13 mouse cellular contexts compared by ENCODE assay signal in genomic region chr14:11670847-11671246, GRCm38 (mm10).
A peak's percentile ranks its signal among the peaks of the same experiment; 100 is the strongest.
DNase-seq lines count a peak whose midpoint lies in the region; ATAC-seq lines count a peak whose summit lies in the region.
"Had no signal": no experiment of that assay in that cellular context is flagged by ENCODE, and none has a peak within 500 bp of the region (broad histone marks: within the 10 kb centered on the region; RNA-seq: fewer than 3 reads in every experiment).

No protein-coding gene starts in this region.

- no peaks in the 10 kb centered on the region for H3K36me3 ChIP-seq in forebrain, embryonic 15.5 days
- H3K36me3 ChIP-seq in midbrain, embryonic 14.5 days (ENCODE audit: control insufficient read depth, insufficient read depth, low read length): no peaks in the 10 kb centered on the region
- no peaks in the 10 kb centered on the region for H3K36me3 ChIP-seq in kidney, embryonic 15.5 days

- H3K9me3 ChIP-seq in forebrain, embryonic 15.5 days: no peaks in the 10 kb centered on the region
- no peaks in the 10 kb centered on the region for H3K9me3 ChIP-seq in midbrain, embryonic 14.5 days (ENCODE audit: control insufficient read depth, low read length)
- H3K9me3 ChIP-seq in kidney, embryonic 15.5 days (replicated peaks): no peaks in the 10 kb centered on the region

- 2% methylated on average over 6 of the region's 6 CpGs for WGBS in forebrain, embryonic 15.5 days
- WGBS in midbrain, embryonic 14.5 days: 4% methylated on average over 6 of the region's 6 CpGs
- 11% methylated on average over 6 of the region's 6 CpGs for WGBS in kidney, embryonic 15.5 days

- 0 out of 2 replicates have a peak, but pooled peaks have one; percentile 19 for ATAC-seq in forebrain, embryonic 15.5 days (replicated peaks)
- ATAC-seq in midbrain, embryonic 14.5 days (ENCODE audit: low FRiP score, low TSS enrichment): no peak
- no peak for ATAC-seq in kidney, embryonic 15.5 days (replicated peaks; ENCODE audit: low FRiP score)
- ATAC-seq: lung, postnatal 0 days had no signal

- DNase-seq in embryo, embryonic 9.5 days (ENCODE audit: extremely low spot score): peak; percentile 17
- DNase-seq in embryo, embryonic 10.5 days (ENCODE audit: low spot score): no peak
- DNase-seq in ES-CJ7 (ENCODE audit: low read depth, low spot score): peak; percentile 37
- peak; percentile 50 for DNase-seq in midbrain, embryonic 14.5 days
- no peak for DNase-seq in layer of hippocampus, adult 8-10 months (ENCODE audit: low spot score in 2 of 2)
- no peak for DNase-seq in heart, adult 8-10 months (ENCODE audit: low spot score)
- DNase-seq: heart, adult 18-20 months; kidney, postnatal 36 days; spleen, adult 18-20 months; thymus, adult 18-20 months had no signal

- H3K4me3 ChIP-seq in forebrain, embryonic 15.5 days: no peak overlapping the region
- no peak overlapping the region for H3K4me3 ChIP-seq in midbrain, embryonic 14.5 days (replicated peaks; ENCODE audit: low read depth, low read length)
- H3K4me3 ChIP-seq in kidney, embryonic 15.5 days (replicated peaks): no peak overlapping the region

- no peak overlapping the region for H3K27ac ChIP-seq in forebrain, embryonic 15.5 days (replicated peaks)
- H3K27ac ChIP-seq in midbrain, embryonic 14.5 days (replicated peaks; ENCODE audit: low read depth, low read length): no peak overlapping the region
- no peak overlapping the region for H3K27ac ChIP-seq in kidney, embryonic 15.5 days

- H3K9ac ChIP-seq in forebrain, embryonic 15.5 days (replicated peaks): no peak overlapping the region
- H3K9ac ChIP-seq in midbrain, embryonic 14.5 days (replicated peaks; ENCODE audit: low read length): 0 out of 2 replicates have a peak overlapping the region, but pooled peaks have one; percentile 4
- no peak overlapping the region for H3K9ac ChIP-seq in kidney, embryonic 15.5 days

- no peak overlapping the region; the same call in 1 of the 2 replicates for H3K4me2 ChIP-seq in forebrain, embryonic 15.5 days (replicated peaks)
- H3K4me2 ChIP-seq in midbrain, embryonic 14.5 days (ENCODE audit: low read length): peak overlapping the region; percentile 16; the same call in 1 of the 2 replicates
- H3K4me2 ChIP-seq in kidney, embryonic 15.5 days: no peak overlapping the region

- no peaks in the 10 kb centered on the region for H3K27me3 ChIP-seq in forebrain, embryonic 15.5 days
- H3K27me3 ChIP-seq in midbrain, embryonic 14.5 days (ENCODE audit: control insufficient read depth, insufficient read depth, low read length): no peaks in the 10 kb centered on the region
- no peaks in the 10 kb centered on the region for H3K27me3 ChIP-seq in kidney, embryonic 15.5 days

- H3K4me1 ChIP-seq in forebrain, embryonic 15.5 days: peaks cover 13% of the 10 kb centered on the region
- H3K4me1 ChIP-seq in midbrain, embryonic 14.5 days (ENCODE audit: control insufficient read depth, insufficient read depth, low read length): peaks cover 25% of the 10 kb centered on the region
- peaks cover 26% of the 10 kb centered on the region for H3K4me1 ChIP-seq in kidney, embryonic 15.5 days

Comparison
In these comparisons a context has a peak if more than half of its experiments do, and no peak if none do; other contexts are left out.
1. DNase-seq: peak in embryo, embryonic 9.5 days (single experiment), ES-CJ7 (single experiment) and midbrain, embryonic 14.5 days (single experiment); none in embryo, embryonic 10.5 days (single experiment), layer of hippocampus, adult 8-10 months (0 of 2) and heart, adult 8-10 months (single experiment).